Comparison of ENCODE assay signal across 7 mouse cellular contexts in the genomic region with DNA sequence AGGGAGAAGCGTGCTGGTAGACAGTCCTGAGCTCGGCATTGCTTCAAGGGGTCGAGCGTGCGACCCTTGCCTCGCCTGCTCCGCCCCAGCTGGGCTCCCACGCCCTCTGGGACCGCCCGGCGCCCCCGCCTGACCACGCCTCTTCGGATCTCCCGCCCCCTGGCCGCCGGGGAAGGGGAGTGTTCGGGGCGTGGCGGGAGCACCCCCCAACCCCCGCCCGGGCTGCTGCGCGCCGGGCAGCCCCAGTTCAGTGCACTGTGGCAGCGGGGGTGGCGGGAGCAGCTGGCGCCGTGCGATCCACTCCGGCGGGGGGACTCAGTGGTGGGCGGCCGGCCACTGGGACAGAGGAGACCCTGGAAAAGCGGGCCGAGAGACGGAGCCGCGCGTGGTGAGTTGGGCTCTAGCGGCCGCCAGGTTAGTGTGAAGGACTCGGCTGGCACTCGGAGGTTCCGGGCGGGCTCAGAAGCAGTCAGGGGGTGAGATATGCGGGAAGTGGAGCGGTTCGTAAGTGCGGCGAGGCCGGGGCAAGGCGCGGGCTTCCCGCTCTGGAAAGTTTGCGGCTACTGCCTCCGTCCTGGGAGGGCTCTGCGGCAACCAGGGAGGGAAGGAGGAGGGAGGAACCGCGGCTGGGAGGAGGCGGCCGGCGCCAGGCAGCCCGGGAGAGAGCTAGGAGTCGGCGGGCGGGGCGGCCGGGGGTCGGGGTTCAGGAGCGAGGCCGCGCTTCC. TPM values are rescaled to one million over a fixed set of nuclear protein-coding genes. Genes with fewer than 3 reads are reported as not detected.
DNase-seq lines count a peak whose midpoint lies in the region; ATAC-seq lines count a peak whose summit lies in the region.

Gene Fgfr3 (plus strand): TSS at position 134 of the 725 bp plus-strand sequence.

- H3K4me3 ChIP-seq in midbrain, embryonic 11.5 days (ENCODE audit: low read depth, low read length): peak within 1 kb of the TSS; percentile 88
- H3K4me3 ChIP-seq in stomach, embryonic 16.5 days (replicated peaks; ENCODE audit: low read length): peak within 1 kb of the TSS; percentile 58

- peak; percentile 73 for ATAC-seq in midbrain, embryonic 11.5 days (ENCODE audit: low FRiP score)
- ATAC-seq in stomach, embryonic 16.5 days (ENCODE audit: insufficient read depth, low FRiP score): peak; percentile 89

- peak within 1 kb of the TSS; percentile 97 for H3K9ac ChIP-seq in midbrain, embryonic 11.5 days (ENCODE audit: low read length)
- peak within 1 kb of the TSS; percentile 77 for H3K9ac ChIP-seq in stomach, embryonic 16.5 days (ENCODE audit: low read length)

- H3K4me1 ChIP-seq in midbrain, embryonic 11.5 days (ENCODE audit: control insufficient read depth, insufficient read depth, low read length): peaks cover 65% of the 10 kb centered on the region
- peaks cover 25% of the 10 kb centered on the region for H3K4me1 ChIP-seq in stomach, embryonic 16.5 days (ENCODE audit: control insufficient read depth, insufficient read depth, low read length)

- peak; percentile 86 for DNase-seq in Muller cell, postnatal 12 days (ENCODE audit: inconsistent ontology term)
- peak; percentile 28 to 35 for DNase-seq in adrenal gland, postnatal 4 days (ENCODE audit: low spot score in 2 of 2)
- DNase-seq in gastrocnemius, postnatal 25 days: peak; percentile 73
- DNase-seq in induced T-regulatory cell, adult 2 months (ENCODE audit: low read depth): peak; percentile 54
- DNase-seq in left cerebral cortex, postnatal 36 days (ENCODE audit: low spot score in 2 of 2): peak; percentile 34 to 39
- peak; percentile 97 for DNase-seq in midbrain, embryonic 11.5 days (ENCODE audit: low spot score, missing footprints)

- H3K36me3 ChIP-seq in midbrain, embryonic 11.5 days (ENCODE audit: control insufficient read depth, insufficient read depth, low read length): no peaks in the 10 kb centered on the region
- no peaks in the 10 kb centered on the region for H3K36me3 ChIP-seq in stomach, embryonic 16.5 days (ENCODE audit: control insufficient read depth, insufficient read depth, low read length)

- H3K27me3 ChIP-seq in midbrain, embryonic 11.5 days (ENCODE audit: control insufficient read depth, insufficient read depth, low read length): peaks cover 43% of the 10 kb centered on the region; the same call in 1 of the 2 replicates
- 0 out of 2 replicates have a peak, but pooled peaks cover 6% of the 10 kb centered on the region for H3K27me3 ChIP-seq in stomach, embryonic 16.5 days (ENCODE audit: control insufficient read depth, insufficient read depth, low read length)

- H3K9me3 ChIP-seq in midbrain, embryonic 11.5 days (ENCODE audit: control insufficient read depth, low read length): no peaks in the 10 kb centered on the region
- H3K9me3 ChIP-seq in stomach, embryonic 16.5 days (replicated peaks; ENCODE audit: control insufficient read depth, low read length): no peaks in the 10 kb centered on the region

- H3K4me2 ChIP-seq in midbrain, embryonic 11.5 days: peak within 1 kb of the TSS; percentile 88
- H3K4me2 ChIP-seq in stomach, embryonic 16.5 days (ENCODE audit: low read depth, low read length): peak within 1 kb of the TSS; percentile 94

- H3K27ac ChIP-seq in midbrain, embryonic 11.5 days (ENCODE audit: low read depth, low read length): peak within 1 kb of the TSS; percentile 91
- H3K27ac ChIP-seq in stomach, embryonic 16.5 days (ENCODE audit: low read length): peak within 1 kb of the TSS; percentile 83

- intact Hi-C loops in left cerebral cortex, postnatal 36 days (cut with DNase I): loop anchor here (5.0 kb wide), 1 partner anchor 34 kb away; no protein-coding TSS in a partner anchor

- under 1% methylated on average over 71 of the region's 73 CpGs for WGBS in midbrain, embryonic 11.5 days
- WGBS in stomach, embryonic 16.5 days: under 1% methylated on average over 62 of the region's 73 CpGs

RNA-seq across cellular contexts. Expression of gene Fgfr3, which starts in this region (rescaled TPM):
- total RNA-seq in adrenal gland, postnatal 4 days (2021): 10 to 100 TPM in 1 of 2 experiments, 1 to 10 TPM in 1; 5.2 to 13.7 TPM
- 1 to 10 TPM; 2.1 to 3.8 TPM for total RNA-seq in gastrocnemius, postnatal 25 days (2021)
- total RNA-seq in left cerebral cortex, postnatal 36 days (2021): 100 to 1,000 TPM; 120 to 133 TPM
- polyA plus RNA-seq in midbrain, embryonic 11.5 days (2014; fragmentation: Nextera tagmentation; extraction: Ambion mirVana): 61.8 and 68.0 TPM in 2 replicates
- polyA plus RNA-seq in stomach, embryonic 16.5 days (2015; fragmentation: Nextera tagmentation; extraction: Ambion mirVana): 31.0 and 40.1 TPM in 2 replicates

Comparison
In these comparisons a context has a peak if more than half of its experiments do, and no peak if none do; other contexts are left out.
1. Peak in every context shown above with its lines: DNase-seq, ATAC-seq, H3K4me3 ChIP-seq and H3K27ac ChIP-seq.
2. RNA of gene Fgfr3 (total RNA-seq): 120 to 133 TPM in left cerebral cortex, postnatal 36 days; 5.2 to 13.7 TPM in adrenal gland, postnatal 4 days and 2.1 to 3.8 TPM in gastrocnemius, postnatal 25 days; every median in the first group is over 4 times any median in the second.
3. DNase-seq: peak in every context shown above with its lines; median percentile 97 in midbrain, embryonic 11.5 days; 86 in Muller cell, postnatal 12 days; 73 in gastrocnemius, postnatal 25 days; 54 in induced T-regulatory cell, adult 2 months; 36 in left cerebral cortex, postnatal 36 days; 32 in adrenal gland, postnatal 4 days.